Mouse (Mus musculus) lung, adult 2 months (tissue): ENCODE measurements at regions not wholly inside any gene's neighbourhood (a gene's known extent, or its start where the extent isn't known, plus 50 kb on each side); places are given as distances from the start of the nearest gene placed in this dataset.

ENCODE experiments used
- DNase-seq: peaks from one replicate; pipeline ENCODE4 v3.0.0; 2022
- H3K4me1 ChIP-seq: fragments of 200-500 bp; 2 replicates; pipeline ENCODE4 v1.6.1; 2011; ENCODE audit warnings: low read length; ENCODE audit not compliant: control insufficient read depth, insufficient read depth
- H3K4me3 ChIP-seq: fragments of 200-500 bp; replicated peaks from 2 replicates; pipeline ENCODE3; 2011; ENCODE audit warnings: low read depth, mild to moderate bottlenecking, control low read depth, low read length; ENCODE audit errors: extremely low read depth
- CTCF ChIP-seq: fragments of 200-500 bp; IDR thresholded peaks from 2 replicates; pipeline ENCODE4 v1.5.1; 2011; ENCODE audit warnings: mild to moderate bottlenecking, low read length, control low read depth; ENCODE audit not compliant: insufficient read depth
- POLR2A ChIP-seq: fragments of 200-500 bp; IDR thresholded peaks from 2 replicates; pipeline ENCODE4 v1.6.1; 2011; ENCODE audit warnings: low read depth, mild to moderate bottlenecking, control low read depth, low read length, borderline replicate concordance; ENCODE audit errors: extremely low read depth
- WGBS: fragments of 180-500 bp; shearing (Covaris S2); methylation state at CpG from one replicate; pipeline ENCODE4 v1.1.7; 2018; 5-methylcytosine and 5-hydroxymethylcytosine counted together

GRCm38 (mm10) chr15:86875721-86876309 is 661.6 kb downstream of the Tbc1d22a start:
- no peak for DNase-seq

GRCm38 (mm10) chr15:86896974-86897373 is 647.1 kb upstream of the Fam19a5 start:
- no peak for TF ChIP-seq CTCF
- TF ChIP-seq POLR2A, result no peak
- no peaks in the 10 kb centered on the region for H3K4me1 ChIP-seq
- WGBS, result 31% methylated on average over 6 of the region's 6 CpGs
- DNase-seq, result no peak
- no peak overlapping the region for H3K4me3 ChIP-seq

More at GRCm38 (mm10) chr15:86875721-86876309, 661.6 kb downstream of the Tbc1d22a start:
- WGBS, result 6% methylated on average over 7 of the region's 7 CpGs
- Histone ChIP-seq H3K4me3 (no peak overlapping the region), H3K4me1 (no peaks in the 10 kb centered on the region)
- TF ChIP-seq POLR2A, result no peak
- TF ChIP-seq CTCF, result no peak

GRCm38 (mm10) chr15:86899961-86900360 is 644.1 kb upstream of the Fam19a5 start:
- 58% methylated on average over 1 of the region's 1 CpGs for WGBS
- DNase-seq, result no peak
- Histone ChIP-seq H3K4me1 (no peaks in the 10 kb centered on the region), H3K4me3 (no peak overlapping the region)
- TF ChIP-seq POLR2A (no peak), CTCF (no peak)

GRCm38 (mm10) chr15:86903006-86903405 is 641.1 kb upstream of the Fam19a5 start:
- no peak for TF ChIP-seq CTCF
- no peak for TF ChIP-seq POLR2A
- Histone ChIP-seq H3K4me1 (no peaks in the 10 kb centered on the region), H3K4me3 (no peak overlapping the region)
- no peak for DNase-seq
- WGBS, result 43% methylated on average over 3 of the region's 3 CpGs

- WGBS, result 69% methylated on average over 3 of the region's 3 CpGs
- DNase-seq, result no peak
Measured at GRCm38 (mm10) chr15:86913276-86913675, 630.8 kb upstream of the Fam19a5 start.

GRCm38 (mm10) chr15:86917891-86918290 is 626.2 kb upstream of the Fam19a5 start:
- Histone ChIP-seq H3K4me1 (no peaks in the 10 kb centered on the region), H3K4me3 (no peak overlapping the region)
- 87% methylated on average over 8 of the region's 8 CpGs for WGBS
- DNase-seq, result no peak
- TF ChIP-seq CTCF, result no peak
- TF ChIP-seq POLR2A, result no peak

More at GRCm38 (mm10) chr15:86913276-86913675, 630.8 kb upstream of the Fam19a5 start:
- Histone ChIP-seq H3K4me3 (no peak overlapping the region), H3K4me1 (no peaks in the 10 kb centered on the region)
- TF ChIP-seq CTCF (no peak), POLR2A (no peak)

- H3K4me1 ChIP-seq, result no peaks in the 10 kb centered on the region
- 54% methylated on average over 8 of the region's 8 CpGs for WGBS
- TF ChIP-seq POLR2A (no peak), CTCF (no peak)
- no peak for DNase-seq
- H3K4me3 ChIP-seq, result no peak overlapping the region
Measured at GRCm38 (mm10) chr15:86919704-86920103, 624.4 kb upstream of the Fam19a5 start.

GRCm38 (mm10) chr15:86920185-86920584 is 623.9 kb upstream of the Fam19a5 start:
- Histone ChIP-seq H3K4me3 (no peak overlapping the region), H3K4me1 (no peaks in the 10 kb centered on the region)
- TF ChIP-seq CTCF, result no peak
- no peak for DNase-seq
- WGBS, result 46% methylated on average over 7 of the region's 7 CpGs

GRCm38 (mm10) chr15:86921401-86921800 is 622.7 kb upstream of the Fam19a5 start:
- WGBS, result 37% methylated on average over 8 of the region's 8 CpGs
- DNase-seq, result no peak
- Histone ChIP-seq H3K4me3 (no peak overlapping the region), H3K4me1 (no peaks in the 10 kb centered on the region)
- TF ChIP-seq CTCF (no peak), POLR2A (no peak)

GRCm38 (mm10) chr15:86925081-86925749 is 618.9 kb upstream of the Fam19a5 start:
- 20% methylated on average over 17 of the region's 17 CpGs for WGBS
- no peak for DNase-seq
- Histone ChIP-seq H3K4me1 (no peaks in the 10 kb centered on the region), H3K4me3 (no peak overlapping the region)
- no peak for TF ChIP-seq POLR2A
- TF ChIP-seq CTCF, result no peak
